Mouse (Mus musculus): ENCODE measurements around the gene Itpk1.

Gene Itpk1

GRCm38 (mm10) chr12:102704457-102705198 is at the start of gene Itpk1:
Gene Itpk1, minus strand, starts transcription at chr12:102704930.
- DNase-seq (ENCODE audit: low spot score in 2 of 2), result peak; percentile 54 to 65

GRCm38 (mm10) chr12:102748256-102748655 is 43.5 kb upstream of the Itpk1 start:
- no peak for DNase-seq (ENCODE audit: low spot score in 2 of 2)

DNA sequence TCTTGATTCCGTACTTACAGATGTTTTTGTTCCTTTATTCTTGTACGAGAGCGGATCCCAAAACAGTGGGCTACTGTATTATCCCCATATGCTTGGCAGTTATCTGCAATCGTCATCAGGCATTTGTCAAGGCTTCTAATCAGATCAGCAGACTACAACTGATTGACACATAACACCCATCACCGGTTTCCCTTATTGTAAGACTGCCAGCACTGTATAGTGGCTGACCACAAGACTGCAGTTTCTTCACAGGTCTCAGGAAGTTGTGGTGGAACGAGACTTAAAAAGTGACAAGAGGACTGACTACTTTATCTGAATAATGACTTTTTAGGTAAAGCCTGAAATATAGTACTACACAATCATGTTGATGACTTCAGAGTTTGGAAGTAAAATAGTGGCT is 40.1 kb upstream of the Itpk1 start:
- DNase-seq (ENCODE audit: low spot score in 2 of 2), result no peak

DNA sequence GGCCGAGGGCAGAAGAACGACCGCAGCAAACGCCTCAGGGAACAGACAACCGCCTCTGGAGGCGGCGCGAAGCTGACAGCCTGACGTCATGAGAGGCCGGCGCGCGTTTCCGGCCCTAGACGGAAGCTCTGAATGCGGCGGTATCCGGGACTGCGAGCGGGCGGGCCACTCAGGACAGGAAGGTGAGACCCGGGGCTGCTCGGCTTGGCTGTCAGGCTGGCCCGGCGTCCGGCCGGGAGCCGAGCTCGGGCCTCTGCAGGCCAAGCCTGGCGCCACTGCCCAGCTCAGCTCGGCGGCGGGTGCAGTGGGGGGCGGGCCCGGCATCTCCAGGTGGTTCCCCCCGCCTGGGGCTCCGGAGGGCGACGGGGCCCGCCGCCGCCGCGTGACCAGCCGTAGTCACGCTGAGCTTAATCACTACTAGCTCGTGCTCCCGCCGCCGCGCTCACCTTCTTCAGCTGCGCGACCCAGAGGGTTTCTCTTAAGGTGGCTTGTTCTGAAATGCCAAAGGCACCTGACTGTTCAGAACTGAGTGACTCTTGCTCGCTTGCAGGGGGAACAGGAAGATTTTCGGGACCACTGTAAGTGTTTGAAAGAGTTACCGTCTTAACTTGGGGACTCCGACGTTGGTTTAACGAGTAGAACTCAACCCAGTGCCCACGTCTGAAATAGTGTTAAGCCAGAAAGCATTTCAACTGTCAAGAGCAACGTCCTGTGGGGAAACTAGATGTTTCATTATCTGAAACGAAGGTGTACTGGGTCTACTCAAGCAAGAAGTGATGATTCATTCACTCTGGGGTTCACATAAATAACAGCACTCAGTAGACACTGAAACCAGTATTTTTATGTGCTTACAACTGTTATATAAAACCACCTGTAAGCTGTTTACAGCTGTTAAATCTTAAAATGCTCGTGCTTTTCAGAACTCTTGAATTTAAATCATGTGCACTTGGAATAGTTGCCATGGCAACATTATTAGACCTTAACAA is 39.2 kb upstream of the Itpk1 start, which contains the start of the genes Moap1 and Tmem251:
Gene Moap1, minus strand, starts transcription at position 73 of the 986 bp plus-strand sequence.
Gene Tmem251, plus strand, starts transcription at position 174 of the 986 bp plus-strand sequence.
- DNase-seq (ENCODE audit: low spot score in 2 of 2), result peak; percentile 80 to 86

GRCm38 (mm10) chr12:102743036-102743588 is 38.4 kb upstream of the Itpk1 start:
- no peak for DNase-seq (ENCODE audit: low spot score in 2 of 2)

GRCm38 (mm10) chr12:102742056-102742455 is 37.3 kb upstream of the Itpk1 start:
- DNase-seq (ENCODE audit: low spot score in 2 of 2), result no peak

- peak in 1 of 2 experiments; percentile 56 for DNase-seq (ENCODE audit: low spot score in 2 of 2)
Measured at GRCm38 (mm10) chr12:102740285-102740684, 35.6 kb upstream of the Itpk1 start.

GRCm38 (mm10) chr12:102739096-102739495 is 34.4 kb upstream of the Itpk1 start:
- no peak for DNase-seq (ENCODE audit: low spot score in 2 of 2)

DNA sequence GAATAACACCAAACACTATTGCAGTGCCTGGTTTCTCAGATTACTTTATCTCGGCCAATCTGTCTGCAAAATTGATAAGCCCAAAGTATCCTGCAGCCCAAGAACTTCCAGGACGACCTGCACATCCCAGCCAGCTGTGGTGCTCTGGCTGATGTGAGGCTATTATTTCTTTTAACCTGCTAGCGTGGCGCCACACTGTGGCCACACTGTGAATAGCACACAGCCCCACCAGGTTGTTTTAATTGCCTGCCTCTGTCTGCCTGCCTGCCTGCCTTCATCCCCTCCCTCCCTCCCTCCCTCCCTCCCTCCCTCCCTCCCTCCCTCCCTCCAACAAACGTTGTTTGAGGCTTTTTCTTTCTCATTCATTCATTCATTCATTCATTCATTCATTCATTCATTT is 28.7 kb upstream of the Itpk1 start:
- peak; percentile 33 to 73 for DNase-seq (ENCODE audit: low spot score in 2 of 2)

- DNase-seq (ENCODE audit: low spot score in 2 of 2), result no peak
Measured at GRCm38 (mm10) chr12:102730798-102731619, 26.3 kb upstream of the Itpk1 start.

GRCm38 (mm10) chr12:102729855-102730797 is 25.4 kb upstream of the Itpk1 start:
- peak; percentile 58 to 62 for DNase-seq (ENCODE audit: low spot score in 2 of 2)

- no peak for DNase-seq (ENCODE audit: low spot score in 2 of 2)
Measured at GRCm38 (mm10) chr12:102725761-102726175, 21.0 kb upstream of the Itpk1 start.

GRCm38 (mm10) chr12:102725146-102725545 is 20.4 kb upstream of the Itpk1 start:
- DNase-seq (ENCODE audit: low spot score in 2 of 2), result no peak

- DNase-seq (ENCODE audit: low spot score in 2 of 2), result no peak
Measured at GRCm38 (mm10) chr12:102723861-102724260, 19.1 kb upstream of the Itpk1 start.

GRCm38 (mm10) chr12:102722966-102723365 is 18.2 kb upstream of the Itpk1 start:
- DNase-seq (ENCODE audit: low spot score in 2 of 2), result no peak

DNA sequence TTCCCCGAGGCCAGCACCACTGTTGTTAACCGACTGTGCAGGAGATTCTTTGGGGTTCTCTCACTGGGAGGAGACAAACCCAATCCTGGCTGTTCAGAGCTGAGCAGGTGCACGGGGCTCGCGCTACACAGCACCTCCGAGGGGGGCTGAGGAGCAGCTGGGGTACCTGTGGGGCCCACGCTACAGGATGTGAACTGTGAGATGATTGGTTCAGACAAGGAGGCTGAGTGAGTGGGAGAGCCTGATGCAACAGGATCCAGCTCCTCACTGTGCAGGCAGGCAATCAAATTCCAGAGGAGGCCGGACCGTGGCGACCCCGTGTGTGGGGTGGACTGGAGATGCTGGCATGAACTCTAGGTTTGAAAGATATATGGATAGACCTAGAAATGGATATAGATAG is 17.7 kb upstream of the Itpk1 start:
- peak; percentile 69 to 75 for DNase-seq (ENCODE audit: low spot score in 2 of 2)

- DNase-seq (ENCODE audit: low spot score in 2 of 2), result peak in 1 of 2 experiments; percentile 67
Measured at GRCm38 (mm10) chr12:102719552-102720315, 15.0 kb upstream of the Itpk1 start.

GRCm38 (mm10) chr12:102714654-102715395 is 10.1 kb upstream of the Itpk1 start:
- DNase-seq (ENCODE audit: low spot score in 2 of 2), result no peak

Measured in thymus, postnatal 10 days (tissue).